Mouse (Mus musculus): ENCODE measurements around the gene Adgb.
"Not testable (repeated sequence)": the region's sequence is repeated elsewhere in the genome, so short reads cannot be mapped to it uniquely, and the experiment has no call there.

Gene Adgb

GRCm38 (mm10) chr10:10471961-10472610 lies at the start of gene Adgb:
TSS of gene Adgb (minus strand) at chr10:10472326.
- DNase-seq (ENCODE audit: low read depth, low spot score): peak; percentile 75

- no peak for DNase-seq (ENCODE audit: low read depth, low spot score)
Observed at GRCm38 (mm10) chr10:10480139-10480538, 8.0 kb upstream of the Adgb start.

GRCm38 (mm10) chr10:10477429-10477828 lies 5.3 kb upstream of the Adgb start:
- DNase-seq (ENCODE audit: low read depth, low spot score): not testable (repeated sequence)

- DNase-seq (ENCODE audit: low read depth, low spot score): no peak
Observed at GRCm38 (mm10) chr10:10476956-10477355, 4.8 kb upstream of the Adgb start.

GRCm38 (mm10) chr10:10476549-10476948 lies 4.4 kb upstream of the Adgb start:
- no peak for DNase-seq (ENCODE audit: low read depth, low spot score)

- peak; percentile 45 for DNase-seq (ENCODE audit: low read depth, low spot score)
Observed at GRCm38 (mm10) chr10:10468699-10469547, 3.2 kb downstream of the Adgb start.

GRCm38 (mm10) chr10:10460113-10460512 lies 12.0 kb downstream of the Adgb start:
- DNase-seq (ENCODE audit: low read depth, low spot score): no peak

- DNase-seq (ENCODE audit: low read depth, low spot score): peak; percentile 55
Observed at GRCm38 (mm10) chr10:10456991-10457390, 15.1 kb downstream of the Adgb start.

GRCm38 (mm10) chr10:10449067-10449466 lies 23.1 kb downstream of the Adgb start:
- DNase-seq (ENCODE audit: low read depth, low spot score): no peak

- DNase-seq (ENCODE audit: low read depth, low spot score): no peak
Observed at GRCm38 (mm10) chr10:10444841-10445466, 27.2 kb downstream of the Adgb start.

GRCm38 (mm10) chr10:10443558-10443957 lies 28.6 kb downstream of the Adgb start:
- DNase-seq (ENCODE audit: low read depth, low spot score): no peak

GRCm38 (mm10) chr10:10435014-10435413 lies 37.1 kb downstream of the Adgb start:
- DNase-seq (ENCODE audit: low read depth, low spot score): no peak

GRCm38 (mm10) chr10:10429635-10430034 lies 42.5 kb downstream of the Adgb start:
- no peak for DNase-seq (ENCODE audit: low read depth, low spot score)

- DNase-seq (ENCODE audit: low read depth, low spot score): no peak
Observed at GRCm38 (mm10) chr10:10429032-10429431, 43.1 kb downstream of the Adgb start.

GRCm38 (mm10) chr10:10424383-10424782 lies 47.7 kb downstream of the Adgb start:
- no peak for DNase-seq (ENCODE audit: low read depth, low spot score)

- no peak for DNase-seq (ENCODE audit: low read depth, low spot score)
Observed at GRCm38 (mm10) chr10:10411046-10411445, 61.1 kb downstream of the Adgb start.

- DNase-seq (ENCODE audit: low read depth, low spot score): peak; percentile 85
Observed at GRCm38 (mm10) chr10:10408166-10408565, 64.0 kb downstream of the Adgb start.

- DNase-seq (ENCODE audit: low read depth, low spot score): no peak
Observed at GRCm38 (mm10) chr10:10395784-10396481, 76.2 kb downstream of the Adgb start.

GRCm38 (mm10) chr10:10374629-10375028 lies 97.5 kb downstream of the Adgb start:
- DNase-seq (ENCODE audit: low read depth, low spot score): no peak

- no peak for DNase-seq (ENCODE audit: low read depth, low spot score)
Observed at GRCm38 (mm10) chr10:10364025-10364424, 108.1 kb downstream of the Adgb start.

GRCm38 (mm10) chr10:10355605-10356227 lies 116.4 kb downstream of the Adgb start:
- DNase-seq (ENCODE audit: low read depth, low spot score): peak; percentile 54
